Mouse (Mus musculus): ENCODE data around the gene Gtf3c5. TPM values are rescaled to one million over a fixed set of nuclear protein-coding genes. Genes with fewer than 3 reads are reported as not detected.

Gene Gtf3c5
- total and polyA plus RNA-seq, 2 experiments from 2014 or later: 12.7 to 14.0 TPM

GRCm38 (mm10) chr2:28578003-28578402 is 5.5 kb downstream of the Gtf3c5 start:
- H3K9me3 ChIP-seq (replicated peaks; ENCODE audit: control insufficient read depth, low read length): no peaks in the 10 kb centered on the region
- ATAC-seq (ENCODE audit: insufficient read depth, low read depth) (no peak), DNase-seq (ENCODE audit: low spot score) (no peak)
- no peak overlapping the region for H3K4me3 ChIP-seq (ENCODE audit: low read depth, low read length)
- peaks cover 51% of the 10 kb centered on the region for H3K36me3 ChIP-seq (replicated peaks; ENCODE audit: control insufficient read depth, insufficient read depth, low read length)
- peak; percentile 27; the same call in 1 of the 2 replicates for TF ChIP-seq CTCF (IDR thresholded peaks at IDR 0.05; ENCODE audit: low read depth)
- no peak for TF ChIP-seq EP300 (IDR thresholded peaks at IDR 0.05; ENCODE audit: low read depth)
- H3K4me1 ChIP-seq (ENCODE audit: control insufficient read depth, insufficient read depth): peaks cover 5% of the 10 kb centered on the region; the same call in 1 of the 2 replicates
- H3K9ac ChIP-seq (replicated peaks; ENCODE audit: low read depth, low read length): no peak overlapping the region
- H3K27ac ChIP-seq (ENCODE audit: low read depth): no peak overlapping the region
- H3K27me3 ChIP-seq (ENCODE audit: control insufficient read depth, insufficient read depth, low read length): no peaks in the 10 kb centered on the region
- 60% methylated on average over 5 of the region's 5 CpGs for WGBS
- H3K4me2 ChIP-seq (ENCODE audit: low read depth, low read length): no peak overlapping the region

- peaks cover 63% of the 10 kb centered on the region for H3K36me3 ChIP-seq (replicated peaks; ENCODE audit: control insufficient read depth, insufficient read depth, low read length)
- H3K4me2 ChIP-seq (ENCODE audit: low read depth, low read length): no peak overlapping the region
- H3K9me3 ChIP-seq (replicated peaks; ENCODE audit: control insufficient read depth, low read length): no peaks in the 10 kb centered on the region
- DNase-seq (ENCODE audit: low spot score) (no peak), ATAC-seq (ENCODE audit: insufficient read depth, low read depth) (no peak)
- 79% methylated on average over 3 of the region's 3 CpGs for WGBS
- H3K9ac ChIP-seq (replicated peaks; ENCODE audit: low read depth, low read length): no peak overlapping the region
- no peaks in the 10 kb centered on the region for H3K4me1 ChIP-seq (ENCODE audit: control insufficient read depth, insufficient read depth)
- TF ChIP-seq CTCF (IDR thresholded peaks at IDR 0.05; ENCODE audit: low read depth) (no peak), EP300 (IDR thresholded peaks at IDR 0.05; ENCODE audit: low read depth) (no peak)
- no peak overlapping the region for H3K4me3 ChIP-seq (ENCODE audit: low read depth, low read length)
- no peaks in the 10 kb centered on the region for H3K27me3 ChIP-seq (ENCODE audit: control insufficient read depth, insufficient read depth, low read length)
- H3K27ac ChIP-seq (ENCODE audit: low read depth): no peak overlapping the region
Measured at GRCm38 (mm10) chr2:28576815-28577214, 6.7 kb downstream of the Gtf3c5 start.

- Histone ChIP-seq H3K36me3 (replicated peaks; ENCODE audit: control insufficient read depth, insufficient read depth, low read length) (peaks cover 78% of the 10 kb centered on the region), H3K4me1 (ENCODE audit: control insufficient read depth, insufficient read depth) (no peaks in the 10 kb centered on the region), H3K9me3 (replicated peaks; ENCODE audit: control insufficient read depth, low read length) (no peaks in the 10 kb centered on the region), H3K27me3 (ENCODE audit: control insufficient read depth, insufficient read depth, low read length) (no peaks in the 10 kb centered on the region), H3K4me2 (ENCODE audit: low read depth, low read length) (no peak overlapping the region), H3K9ac (replicated peaks; ENCODE audit: low read depth, low read length) (no peak overlapping the region), H3K4me3 (ENCODE audit: low read depth, low read length) (no peak overlapping the region), H3K27ac (ENCODE audit: low read depth) (no peak overlapping the region)
- WGBS: 63% methylated on average over 4 of the region's 4 CpGs
- ATAC-seq (ENCODE audit: insufficient read depth, low read depth) (no peak), DNase-seq (ENCODE audit: low spot score) (no peak)
- TF ChIP-seq EP300 (IDR thresholded peaks at IDR 0.05; ENCODE audit: low read depth) (no peak), CTCF (IDR thresholded peaks at IDR 0.05; ENCODE audit: low read depth) (no peak)
Measured at GRCm38 (mm10) chr2:28575341-28575740, 8.2 kb downstream of the Gtf3c5 start.

GRCm38 (mm10) chr2:28569903-28570302 is 13.6 kb downstream of the Gtf3c5 start:
- no peaks in the 10 kb centered on the region for H3K27me3 ChIP-seq (ENCODE audit: control insufficient read depth, insufficient read depth, low read length)
- no peak overlapping the region for H3K4me2 ChIP-seq (ENCODE audit: low read depth, low read length)
- H3K4me1 ChIP-seq (ENCODE audit: control insufficient read depth, insufficient read depth): no peaks in the 10 kb centered on the region
- TF ChIP-seq EP300 (IDR thresholded peaks at IDR 0.05; ENCODE audit: low read depth): no peak
- no peak for TF ChIP-seq CTCF (IDR thresholded peaks at IDR 0.05; ENCODE audit: low read depth)
- WGBS: 71% methylated on average over 2 of the region's 3 CpGs
- H3K9me3 ChIP-seq (replicated peaks; ENCODE audit: control insufficient read depth, low read length): no peaks in the 10 kb centered on the region
- H3K4me3 ChIP-seq (ENCODE audit: low read depth, low read length): no peak overlapping the region
- H3K9ac ChIP-seq (replicated peaks; ENCODE audit: low read depth, low read length): no peak overlapping the region
- ATAC-seq (ENCODE audit: insufficient read depth, low read depth) (no peak), DNase-seq (ENCODE audit: low spot score) (no peak)
- no peak overlapping the region for H3K27ac ChIP-seq (ENCODE audit: low read depth)
- peaks cover 90% of the 10 kb centered on the region for H3K36me3 ChIP-seq (replicated peaks; ENCODE audit: control insufficient read depth, insufficient read depth, low read length)

- no peaks in the 10 kb centered on the region for H3K9me3 ChIP-seq (replicated peaks; ENCODE audit: control insufficient read depth, low read length)
- peaks cover 58% of the 10 kb centered on the region for H3K36me3 ChIP-seq (replicated peaks; ENCODE audit: control insufficient read depth, insufficient read depth, low read length)
- H3K27me3 ChIP-seq (ENCODE audit: control insufficient read depth, insufficient read depth, low read length): no peaks in the 10 kb centered on the region
- TF ChIP-seq CTCF (IDR thresholded peaks at IDR 0.05; ENCODE audit: low read depth) (no peak), EP300 (IDR thresholded peaks at IDR 0.05; ENCODE audit: low read depth) (no peak)
- H3K4me1 ChIP-seq (ENCODE audit: control insufficient read depth, insufficient read depth): no peaks in the 10 kb centered on the region
- no peak overlapping the region for H3K9ac ChIP-seq (replicated peaks; ENCODE audit: low read depth, low read length)
- DNase-seq (ENCODE audit: low spot score): peak; percentile 14
- H3K27ac ChIP-seq (ENCODE audit: low read depth): no peak overlapping the region
- no peak overlapping the region for H3K4me3 ChIP-seq (ENCODE audit: low read depth, low read length)
- no peak overlapping the region for H3K4me2 ChIP-seq (ENCODE audit: low read depth, low read length)
- 72% methylated on average over 5 of the region's 5 CpGs for WGBS
- ATAC-seq (ENCODE audit: insufficient read depth, low read depth): peak; percentile 38; the same call in 1 of the 2 replicates
Measured at GRCm38 (mm10) chr2:28566545-28566944, 17.0 kb downstream of the Gtf3c5 start.

GRCm38 (mm10) chr2:28564380-28564779 is 19.2 kb downstream of the Gtf3c5 start:
- no peaks in the 10 kb centered on the region for H3K4me1 ChIP-seq (ENCODE audit: control insufficient read depth, insufficient read depth)
- DNase-seq (ENCODE audit: low spot score) (no peak), ATAC-seq (ENCODE audit: insufficient read depth, low read depth) (no peak)
- TF ChIP-seq CTCF (IDR thresholded peaks at IDR 0.05; ENCODE audit: low read depth) (no peak), EP300 (IDR thresholded peaks at IDR 0.05; ENCODE audit: low read depth) (no peak)
- WGBS: 87% methylated on average over 4 of the region's 4 CpGs
- no peak overlapping the region for H3K4me3 ChIP-seq (ENCODE audit: low read depth, low read length)
- H3K27ac ChIP-seq (ENCODE audit: low read depth): no peak overlapping the region
- no peak overlapping the region for H3K9ac ChIP-seq (replicated peaks; ENCODE audit: low read depth, low read length)
- no peaks in the 10 kb centered on the region for H3K9me3 ChIP-seq (replicated peaks; ENCODE audit: control insufficient read depth, low read length)
- H3K36me3 ChIP-seq (replicated peaks; ENCODE audit: control insufficient read depth, insufficient read depth, low read length): peaks cover 37% of the 10 kb centered on the region
- H3K27me3 ChIP-seq (ENCODE audit: control insufficient read depth, insufficient read depth, low read length): no peaks in the 10 kb centered on the region
- H3K4me2 ChIP-seq (ENCODE audit: low read depth, low read length): no peak overlapping the region

Measured in heart, postnatal 0 days (tissue).